Mouse (Mus musculus): Measurements from ENCODE around the gene Sclt1. TPM values are rescaled to one million over a fixed set of nuclear protein-coding genes. Genes with fewer than 3 reads are reported as not detected.
"Not testable (repeated sequence)": the region's sequence is repeated elsewhere in the genome, so short reads cannot be mapped to it uniquely, and the experiment has no call there.

Gene Sclt1
- polyA plus RNA-seq, 1 experiment: 9.2 TPM

GRCm38 (mm10) chr3:41692440-41693142 is 49.7 kb downstream of the Sclt1 start:
- DNase-seq: no peak
- Histone ChIP-seq H3K4me3 (ENCODE audit: control insufficient read depth, insufficient read depth, low read length) (no peak overlapping the region), H3K27me3 (ENCODE audit: control insufficient read depth, insufficient read depth, low read length) (no peaks in the 10 kb centered on the region), H3K36me3 (ENCODE audit: control insufficient read depth, insufficient read depth, low read length) (no peaks in the 10 kb centered on the region), H3K27ac (ENCODE audit: control insufficient read depth, insufficient read depth, low read length) (no peak overlapping the region), H3K4me1 (replicated peaks; ENCODE audit: control insufficient read depth, insufficient read depth, low read length) (no peaks in the 10 kb centered on the region)
- TF ChIP-seq POLR2A (IDR thresholded peaks at IDR 0.05; ENCODE audit: control insufficient read depth, extremely low read depth, insufficient read depth, low read length, poor library complexity) (no peak), CTCF (IDR thresholded peaks at IDR 0.05; ENCODE audit: borderline replicate concordance, control insufficient read depth, extremely low read depth, insufficient read depth, low read length, poor library complexity) (no peak)
- WGBS: 97% methylated on average over 4 of the region's 4 CpGs

- not testable (repeated sequence) for H3K4me3 ChIP-seq (ENCODE audit: control insufficient read depth, insufficient read depth, low read length); H3K27me3 ChIP-seq (ENCODE audit: control insufficient read depth, insufficient read depth, low read length); H3K27ac ChIP-seq (ENCODE audit: control insufficient read depth, insufficient read depth, low read length); H3K4me1 ChIP-seq (replicated peaks; ENCODE audit: control insufficient read depth, insufficient read depth, low read length); DNase-seq; H3K36me3 ChIP-seq (ENCODE audit: control insufficient read depth, insufficient read depth, low read length)
- WGBS: 96% methylated on average over 13 of the region's 13 CpGs
Observed at GRCm38 (mm10) chr3:41690114-41690640, 52.1 kb downstream of the Sclt1 start.

- TF ChIP-seq CTCF (IDR thresholded peaks at IDR 0.05; ENCODE audit: borderline replicate concordance, control insufficient read depth, extremely low read depth, insufficient read depth, low read length, poor library complexity): no peak
- no peak for TF ChIP-seq POLR2A (IDR thresholded peaks at IDR 0.05; ENCODE audit: control insufficient read depth, extremely low read depth, insufficient read depth, low read length, poor library complexity)
- no peaks in the 10 kb centered on the region for H3K36me3 ChIP-seq (ENCODE audit: control insufficient read depth, insufficient read depth, low read length)
- no peaks in the 10 kb centered on the region for H3K4me1 ChIP-seq (replicated peaks; ENCODE audit: control insufficient read depth, insufficient read depth, low read length)
- DNase-seq: no peak
- H3K27ac ChIP-seq (ENCODE audit: control insufficient read depth, insufficient read depth, low read length): no peak overlapping the region
- H3K27me3 ChIP-seq (ENCODE audit: control insufficient read depth, insufficient read depth, low read length): no peaks in the 10 kb centered on the region
- H3K4me3 ChIP-seq (ENCODE audit: control insufficient read depth, insufficient read depth, low read length): no peak overlapping the region
- WGBS: over 99% methylated on average over 2 of the region's 2 CpGs
Observed at GRCm38 (mm10) chr3:41686396-41686795, 55.9 kb downstream of the Sclt1 start.

GRCm38 (mm10) chr3:41682084-41682483 is 60.2 kb downstream of the Sclt1 start:
- H3K27ac ChIP-seq (ENCODE audit: control insufficient read depth, insufficient read depth, low read length): no peak overlapping the region
- no peaks in the 10 kb centered on the region for H3K27me3 ChIP-seq (ENCODE audit: control insufficient read depth, insufficient read depth, low read length)
- no peaks in the 10 kb centered on the region for H3K36me3 ChIP-seq (ENCODE audit: control insufficient read depth, insufficient read depth, low read length)
- no peak for TF ChIP-seq POLR2A (IDR thresholded peaks at IDR 0.05; ENCODE audit: control insufficient read depth, extremely low read depth, insufficient read depth, low read length, poor library complexity)
- TF ChIP-seq CTCF (IDR thresholded peaks at IDR 0.05; ENCODE audit: borderline replicate concordance, control insufficient read depth, extremely low read depth, insufficient read depth, low read length, poor library complexity): no peak
- no peak overlapping the region for H3K4me3 ChIP-seq (ENCODE audit: control insufficient read depth, insufficient read depth, low read length)
- 91% methylated on average over 4 of the region's 4 CpGs for WGBS
- no peak for DNase-seq
- H3K4me1 ChIP-seq (replicated peaks; ENCODE audit: control insufficient read depth, insufficient read depth, low read length): no peaks in the 10 kb centered on the region

- no peak overlapping the region for H3K4me3 ChIP-seq (ENCODE audit: control insufficient read depth, insufficient read depth, low read length)
- 99% methylated on average over 2 of the region's 2 CpGs for WGBS
Observed at GRCm38 (mm10) chr3:41676648-41677047, 65.7 kb downstream of the Sclt1 start.

GRCm38 (mm10) chr3:41674778-41675177 is 67.5 kb downstream of the Sclt1 start:
- H3K4me3 ChIP-seq (ENCODE audit: control insufficient read depth, insufficient read depth, low read length): no peak overlapping the region
- no peaks in the 10 kb centered on the region for H3K27me3 ChIP-seq (ENCODE audit: control insufficient read depth, insufficient read depth, low read length)
- no peaks in the 10 kb centered on the region for H3K36me3 ChIP-seq (ENCODE audit: control insufficient read depth, insufficient read depth, low read length)
- DNase-seq: no peak
- no peaks in the 10 kb centered on the region for H3K4me1 ChIP-seq (replicated peaks; ENCODE audit: control insufficient read depth, insufficient read depth, low read length)
- no peak for TF ChIP-seq POLR2A (IDR thresholded peaks at IDR 0.05; ENCODE audit: control insufficient read depth, extremely low read depth, insufficient read depth, low read length, poor library complexity)
- TF ChIP-seq CTCF (IDR thresholded peaks at IDR 0.05; ENCODE audit: borderline replicate concordance, control insufficient read depth, extremely low read depth, insufficient read depth, low read length, poor library complexity): no peak
- no peak overlapping the region for H3K27ac ChIP-seq (ENCODE audit: control insufficient read depth, insufficient read depth, low read length)

More at GRCm38 (mm10) chr3:41676648-41677047, 65.7 kb downstream of the Sclt1 start:
- no peak overlapping the region for H3K27ac ChIP-seq (ENCODE audit: control insufficient read depth, insufficient read depth, low read length)
- H3K36me3 ChIP-seq (ENCODE audit: control insufficient read depth, insufficient read depth, low read length): no peaks in the 10 kb centered on the region
- no peak for DNase-seq
- TF ChIP-seq POLR2A (IDR thresholded peaks at IDR 0.05; ENCODE audit: control insufficient read depth, extremely low read depth, insufficient read depth, low read length, poor library complexity) (no peak), CTCF (IDR thresholded peaks at IDR 0.05; ENCODE audit: borderline replicate concordance, control insufficient read depth, extremely low read depth, insufficient read depth, low read length, poor library complexity) (no peak)
- H3K4me1 ChIP-seq (replicated peaks; ENCODE audit: control insufficient read depth, insufficient read depth, low read length): no peaks in the 10 kb centered on the region
- H3K27me3 ChIP-seq (ENCODE audit: control insufficient read depth, insufficient read depth, low read length): no peaks in the 10 kb centered on the region

GRCm38 (mm10) chr3:41655642-41656041 is 86.7 kb downstream of the Sclt1 start:
- H3K4me3 ChIP-seq (ENCODE audit: control insufficient read depth, insufficient read depth, low read length): no peak overlapping the region
- H3K4me1 ChIP-seq (replicated peaks; ENCODE audit: control insufficient read depth, insufficient read depth, low read length): no peaks in the 10 kb centered on the region
- H3K27me3 ChIP-seq (ENCODE audit: control insufficient read depth, insufficient read depth, low read length): no peaks in the 10 kb centered on the region
- no peaks in the 10 kb centered on the region for H3K36me3 ChIP-seq (ENCODE audit: control insufficient read depth, insufficient read depth, low read length)
- no peak for DNase-seq
- no peak for TF ChIP-seq CTCF (IDR thresholded peaks at IDR 0.05; ENCODE audit: borderline replicate concordance, control insufficient read depth, extremely low read depth, insufficient read depth, low read length, poor library complexity)
- TF ChIP-seq POLR2A (IDR thresholded peaks at IDR 0.05; ENCODE audit: control insufficient read depth, extremely low read depth, insufficient read depth, low read length, poor library complexity): no peak
- H3K27ac ChIP-seq (ENCODE audit: control insufficient read depth, insufficient read depth, low read length): no peak overlapping the region
- WGBS: 96% methylated on average over 1 of the region's 1 CpGs
